Mouse (Mus musculus): ENCODE measurements around the gene Polr3b. TPM values are rescaled to one million over a fixed set of nuclear protein-coding genes. Genes with fewer than 3 reads are reported as not detected.
A peak's percentile ranks its signal among the peaks of the same experiment; 100 is the strongest.

Polr3b gene
- polyA plus RNA-seq, 1 experiment from 2014 or later: 15.8 TPM

GRCm38 (mm10) chr10:84733511-84733910, 111.4 kb downstream of the Polr3b start:
- 61% methylated on average over 6 of the region's 6 CpGs for WGBS
- no peaks in the 10 kb centered on the region for H3K4me1 ChIP-seq
- no peak overlapping the region for H3K27ac ChIP-seq
- no peaks in the 10 kb centered on the region for H3K36me3 ChIP-seq
- DNase-seq (ENCODE audit: low spot score): no peak
- H3K4me3 ChIP-seq: no peak overlapping the region
- H3K9me3 ChIP-seq: no peaks in the 10 kb centered on the region
- no peaks in the 10 kb centered on the region for H3K27me3 ChIP-seq (ENCODE audit: insufficient read depth, poor library complexity, severe bottlenecking)

- no peak overlapping the region for H3K27ac ChIP-seq
- peaks cover 36% of the 10 kb centered on the region for H3K4me1 ChIP-seq
- DNase-seq (ENCODE audit: low spot score): no peak
- H3K9me3 ChIP-seq: no peaks in the 10 kb centered on the region
- under 1% methylated on average over 66 of the region's 66 CpGs for WGBS
- H3K36me3 ChIP-seq: no peaks in the 10 kb centered on the region
- peaks cover 90% of the 10 kb centered on the region for H3K27me3 ChIP-seq (ENCODE audit: insufficient read depth, poor library complexity, severe bottlenecking)
- H3K4me3 ChIP-seq: peak overlapping the region; percentile 58
Measured at GRCm38 (mm10) chr10:84754851-84755785, 133.0 kb downstream of the Polr3b start.

GRCm38 (mm10) chr10:84755786-84756203, 133.7 kb downstream of the Polr3b start, which contains the start of gene Rfx4:
Gene Rfx4, plus strand, starts transcription at chr10:84756062.
- H3K4me1 ChIP-seq: peaks cover 42% of the 10 kb centered on the region
- H3K27ac ChIP-seq: no peak within 1 kb of the TSS
- WGBS: under 1% methylated on average over 24 of the region's 24 CpGs
- peaks cover 96% of the 10 kb centered on the region for H3K27me3 ChIP-seq (ENCODE audit: insufficient read depth, poor library complexity, severe bottlenecking)
- H3K9me3 ChIP-seq: no peaks in the 10 kb centered on the region
- H3K4me3 ChIP-seq: peak within 1 kb of the TSS; percentile 58
- no peaks in the 10 kb centered on the region for H3K36me3 ChIP-seq
- DNase-seq (ENCODE audit: low spot score): no peak

- peak overlapping the region; percentile 58 for H3K4me3 ChIP-seq
- under 1% methylated on average over 42 of the region's 42 CpGs for WGBS
- no peak overlapping the region for H3K27ac ChIP-seq
- DNase-seq (ENCODE audit: low spot score): no peak
- H3K27me3 ChIP-seq (ENCODE audit: insufficient read depth, poor library complexity, severe bottlenecking): peaks cover 98% of the 10 kb centered on the region
- peaks cover 42% of the 10 kb centered on the region for H3K4me1 ChIP-seq
- no peaks in the 10 kb centered on the region for H3K36me3 ChIP-seq
- H3K9me3 ChIP-seq: no peaks in the 10 kb centered on the region
Measured at GRCm38 (mm10) chr10:84756435-84757095, 134.5 kb downstream of the Polr3b start.

- Histone ChIP-seq H3K36me3 (no peaks in the 10 kb centered on the region), H3K27ac (no peak overlapping the region), H3K9me3 (no peaks in the 10 kb centered on the region), H3K4me1 (peaks cover 42% of the 10 kb centered on the region), H3K27me3 (ENCODE audit: insufficient read depth, poor library complexity, severe bottlenecking) (peaks cover 98% of the 10 kb centered on the region), H3K4me3 (no peak overlapping the region)
- no peak for DNase-seq (ENCODE audit: low spot score)
- 4% methylated on average over 22 of the region's 22 CpGs for WGBS
Measured at GRCm38 (mm10) chr10:84757426-84758199, 135.5 kb downstream of the Polr3b start.

GRCm38 (mm10) chr10:84758200-84758468, 136.0 kb downstream of the Polr3b start:
- 3% methylated on average over 5 of the region's 5 CpGs for WGBS
- Histone ChIP-seq H3K4me1 (peaks cover 42% of the 10 kb centered on the region), H3K4me3 (no peak overlapping the region), H3K36me3 (no peaks in the 10 kb centered on the region), H3K9me3 (no peaks in the 10 kb centered on the region), H3K27ac (no peak overlapping the region), H3K27me3 (ENCODE audit: insufficient read depth, poor library complexity, severe bottlenecking) (peaks cover 98% of the 10 kb centered on the region)
- no peak for DNase-seq (ENCODE audit: low spot score)

- no peak for DNase-seq (ENCODE audit: low spot score)
- peaks cover 42% of the 10 kb centered on the region for H3K4me1 ChIP-seq
- H3K36me3 ChIP-seq: no peaks in the 10 kb centered on the region
- H3K4me3 ChIP-seq: peak overlapping the region; percentile 60
- no peak overlapping the region for H3K27ac ChIP-seq
- 1% methylated on average over 51 of the region's 51 CpGs for WGBS
- peaks cover 98% of the 10 kb centered on the region for H3K27me3 ChIP-seq (ENCODE audit: insufficient read depth, poor library complexity, severe bottlenecking)
- H3K9me3 ChIP-seq: no peaks in the 10 kb centered on the region
Measured at GRCm38 (mm10) chr10:84758483-84759431, 136.7 kb downstream of the Polr3b start.

GRCm38 (mm10) chr10:84759511-84760117, 137.5 kb downstream of the Polr3b start:
- H3K9me3 ChIP-seq: no peaks in the 10 kb centered on the region
- H3K27ac ChIP-seq: no peak overlapping the region
- DNase-seq (ENCODE audit: low spot score): no peak
- H3K36me3 ChIP-seq: no peaks in the 10 kb centered on the region
- 5% methylated on average over 16 of the region's 16 CpGs for WGBS
- H3K4me3 ChIP-seq: peak overlapping the region; percentile 60
- peaks cover 96% of the 10 kb centered on the region for H3K27me3 ChIP-seq (ENCODE audit: insufficient read depth, poor library complexity, severe bottlenecking)
- H3K4me1 ChIP-seq: peaks cover 41% of the 10 kb centered on the region

GRCm38 (mm10) chr10:84760118-84761111, 138.3 kb downstream of the Polr3b start:
- Histone ChIP-seq H3K27ac (no peak overlapping the region), H3K9me3 (no peaks in the 10 kb centered on the region)

GRCm38 (mm10) chr10:84768766-84769165, 146.7 kb downstream of the Polr3b start:
- WGBS: 77% methylated on average over 10 of the region's 10 CpGs
- Histone ChIP-seq H3K4me1 (no peaks in the 10 kb centered on the region; the same call in 1 of the 2 replicates), H3K36me3 (no peaks in the 10 kb centered on the region), H3K27ac (no peak overlapping the region), H3K4me3 (no peak overlapping the region), H3K9me3 (no peaks in the 10 kb centered on the region), H3K27me3 (ENCODE audit: insufficient read depth, poor library complexity, severe bottlenecking) (peaks cover 37% of the 10 kb centered on the region)
- no peak for DNase-seq (ENCODE audit: low spot score)

More at GRCm38 (mm10) chr10:84760118-84761111, 138.3 kb downstream of the Polr3b start:
- Histone ChIP-seq H3K4me3 (peak overlapping the region; percentile 60), H3K27me3 (ENCODE audit: insufficient read depth, poor library complexity, severe bottlenecking) (peaks cover 89% of the 10 kb centered on the region), H3K4me1 (peaks cover 33% of the 10 kb centered on the region), H3K36me3 (no peaks in the 10 kb centered on the region)
- WGBS: 4% methylated on average over 45 of the region's 46 CpGs
- no peak for DNase-seq (ENCODE audit: low spot score)

Data from heart, embryonic 10.5 days (tissue).